Mouse (Mus musculus) embryonic facial prominence, embryonic 10.5 days (tissue): ENCODE data around the gene Scg3. TPM values are rescaled to one million over a fixed set of nuclear protein-coding genes. Genes with fewer than 3 reads are reported as not detected.
A peak's percentile ranks its signal among the peaks of the same experiment; 100 is the strongest.
"Not testable (repeated sequence)": the region's sequence is repeated elsewhere in the genome, so short reads cannot be mapped to it uniquely, and the experiment has no call there.

Source experiments
- DNase-seq: peaks from one replicate; pipeline ENCODE4 v3.0.0-alpha.2; 2017; ENCODE audit warnings: low spot score
- H3K27ac ChIP-seq: fragments of 300-500 bp; sonication (generic); replicated peaks from 2 replicates; pipeline ENCODE4 v1.5.1; 2016; ENCODE audit warnings: mild to moderate bottlenecking
- H3K27me3 ChIP-seq: fragments of 300-500 bp; sonication (generic); replicated peaks from 2 replicates; pipeline ENCODE4 v1.6.1; 2016; ENCODE audit warnings: low read depth, mild to moderate bottlenecking; ENCODE audit not compliant: poor library complexity, severe bottlenecking
- H3K36me3 ChIP-seq: fragments of 300-500 bp; sonication (generic); replicated peaks from 2 replicates; pipeline ENCODE4 v1.6.1; 2016; ENCODE audit warnings: mild to moderate bottlenecking, moderate library complexity
- H3K4me1 ChIP-seq: fragments of 300-500 bp; sonication (generic); 2 replicates; pipeline ENCODE4 v1.6.1; 2016
- H3K4me3 ChIP-seq: fragments of 300-500 bp; sonication (generic); 2 replicates; pipeline ENCODE4 v1.5.1; 2016; ENCODE audit warnings: mild to moderate bottlenecking, moderate library complexity
- H3K9me3 ChIP-seq: fragments of 300-500 bp; sonication (generic); 2 replicates; pipeline ENCODE4 v1.6.1; 2016; ENCODE audit warnings: mild to moderate bottlenecking
- WGBS: fragments of 180-500 bp; shearing (Covaris S2); methylation state at CpG from one replicate; pipeline ENCODE4 v1.1.7; 2016; 5-methylcytosine and 5-hydroxymethylcytosine counted together
- polyA plus RNA-seq: library from polyadenylated mRNA; unstranded; fragments of >200 nt; fragmentation: Nextera tagmentation; extraction: Ambion mirVana; gene quantifications from 2 replicates; pipeline ENCODE4 v1.2.1, GENCODE M21; 2016

The Scg3 gene
- polyA plus RNA-seq, 1 experiment from 2014 or later, result 10.0 TPM

DNA sequence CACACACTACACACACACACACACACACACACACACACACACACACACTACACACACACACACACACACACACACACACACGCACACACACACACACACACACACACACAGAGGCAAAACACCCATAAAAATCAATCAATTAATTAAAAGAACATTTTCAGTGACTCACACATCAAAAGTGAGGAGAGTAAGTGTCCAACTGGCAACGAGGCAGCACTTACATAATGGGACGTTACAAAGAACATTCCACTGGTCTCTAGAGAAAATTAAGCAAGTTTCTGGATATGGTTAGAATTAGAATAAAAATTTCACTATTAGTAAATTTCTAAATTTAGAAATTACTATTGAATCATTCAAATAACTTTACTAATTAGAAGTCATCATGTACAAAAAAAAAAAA lies 27.4 kb downstream of the Scg3 start:
- not testable (repeated sequence) for H3K27me3 ChIP-seq

DNA sequence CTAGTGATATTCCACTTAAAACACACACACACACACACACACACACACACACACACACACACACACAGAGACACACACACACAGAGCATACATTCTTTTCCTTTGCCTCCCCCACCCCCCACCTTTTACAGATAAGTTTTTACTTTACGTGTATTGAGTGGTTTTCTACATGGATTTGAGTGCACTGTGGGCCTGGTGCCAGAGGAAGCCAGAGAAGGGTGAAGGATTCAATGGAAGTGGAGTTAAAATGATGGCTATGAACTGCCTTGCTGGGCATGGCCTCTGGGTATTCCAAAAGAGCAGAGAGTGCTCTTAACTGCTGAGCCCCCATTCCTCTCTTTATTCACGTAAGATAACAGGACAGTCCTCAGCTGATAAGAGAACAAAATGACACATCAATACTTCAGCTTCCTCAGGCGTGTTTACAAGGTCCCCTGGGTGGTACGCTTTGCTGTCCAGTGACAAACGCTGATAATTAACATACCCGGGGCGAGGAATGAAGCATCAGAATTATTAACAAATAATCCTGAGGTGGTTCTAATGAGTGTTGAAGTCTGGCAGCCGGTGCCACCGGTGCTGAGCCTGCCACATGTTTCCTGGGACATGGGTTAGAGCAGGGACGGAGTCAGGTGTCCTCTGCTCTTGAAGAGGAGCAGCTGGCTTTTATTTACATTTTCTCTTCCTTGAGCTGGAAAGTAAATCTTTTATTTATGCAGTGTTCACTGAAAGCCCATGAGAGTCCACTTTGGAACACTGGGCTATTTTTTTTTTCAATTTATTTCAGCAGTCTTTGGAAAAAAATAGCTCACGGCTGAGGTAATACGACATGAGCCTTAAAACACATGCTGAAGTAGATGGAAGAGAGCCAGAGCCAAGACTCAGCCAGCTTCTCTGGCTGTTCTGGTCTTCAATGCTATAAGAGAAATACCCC lies 29.6 kb downstream of the Scg3 start:
- H3K27me3 ChIP-seq, result no peaks in the 10 kb centered on the region
- no peaks in the 10 kb centered on the region for H3K9me3 ChIP-seq
- DNase-seq, result no peak
- no peak overlapping the region for H3K27ac ChIP-seq
- H3K36me3 ChIP-seq, result no peaks in the 10 kb centered on the region
- H3K4me1 ChIP-seq, result peaks cover 7% of the 10 kb centered on the region; the same call in 1 of the 2 replicates
- no peak overlapping the region for H3K4me3 ChIP-seq
- WGBS, result 63% methylated on average over 12 of the region's 12 CpGs

More for the DNA sequence above, 27.4 kb downstream of the Scg3 start:
- H3K4me1 ChIP-seq, H3K4me3 ChIP-seq, DNase-seq, H3K36me3 ChIP-seq, H3K9me3 ChIP-seq, H3K27ac ChIP-seq: not testable (repeated sequence)
- 86% methylated on average over 3 of the region's 3 CpGs for WGBS

DNA sequence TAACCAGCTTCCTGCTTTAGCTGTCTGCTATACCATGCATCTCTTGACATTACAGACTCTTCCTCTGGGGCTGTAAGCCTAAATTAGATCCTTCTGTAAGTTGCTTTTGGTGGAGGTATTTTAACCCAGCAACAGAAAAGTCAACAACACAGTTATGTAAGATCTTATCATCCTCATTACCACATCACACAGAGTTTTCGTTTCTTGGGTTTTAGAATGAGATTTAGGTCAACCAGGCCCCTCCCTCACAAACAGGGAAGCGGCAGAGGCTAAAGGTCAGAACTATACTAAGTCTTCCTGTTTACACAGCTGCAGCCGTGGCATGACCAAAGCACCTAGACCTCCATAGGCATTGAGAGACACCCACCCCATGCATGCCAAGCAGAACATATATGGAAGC lies 38.5 kb downstream of the Scg3 start:
- 0 out of 2 replicates have a peak, but pooled peaks cover 2% of the 10 kb centered on the region for H3K9me3 ChIP-seq
- no peaks in the 10 kb centered on the region for H3K27me3 ChIP-seq
- H3K36me3 ChIP-seq, result peaks cover 17% of the 10 kb centered on the region; the same call in 1 of the 2 replicates
- 26% methylated on average over 3 of the region's 3 CpGs for WGBS
- H3K27ac ChIP-seq, result no peak overlapping the region
- H3K4me3 ChIP-seq, result no peak overlapping the region
- peak; percentile 37 for DNase-seq
- H3K4me1 ChIP-seq, result peaks cover 16% of the 10 kb centered on the region

DNA sequence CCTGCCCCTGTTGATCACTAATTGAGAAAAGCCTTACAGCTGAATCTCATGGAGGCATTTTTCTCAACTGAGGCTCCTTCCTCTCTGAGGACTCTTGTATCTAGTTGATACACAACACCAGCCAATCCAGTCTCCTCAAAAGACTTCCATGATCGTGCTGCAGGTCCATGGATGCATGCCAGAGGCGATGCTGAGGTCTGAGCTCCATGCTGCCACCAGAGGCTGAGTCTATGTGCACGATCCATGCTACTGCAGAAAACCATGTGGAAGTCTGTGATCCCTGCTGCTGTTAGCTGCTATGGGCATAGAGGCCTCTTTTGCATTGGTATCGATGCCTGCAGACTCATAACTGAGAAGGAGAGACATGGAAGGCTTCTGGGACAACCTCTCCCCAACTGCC lies 49.6 kb downstream of the Scg3 start:
- Histone ChIP-seq H3K4me3 (no peak overlapping the region), H3K27me3 (no peaks in the 10 kb centered on the region), H3K36me3 (no peaks in the 10 kb centered on the region; the same call in 1 of the 2 replicates), H3K9me3 (no peaks in the 10 kb centered on the region), H3K27ac (no peak overlapping the region), H3K4me1 (peaks cover 8% of the 10 kb centered on the region)
- DNase-seq, result no peak
- 90% methylated on average over 4 of the region's 4 CpGs for WGBS

DNA sequence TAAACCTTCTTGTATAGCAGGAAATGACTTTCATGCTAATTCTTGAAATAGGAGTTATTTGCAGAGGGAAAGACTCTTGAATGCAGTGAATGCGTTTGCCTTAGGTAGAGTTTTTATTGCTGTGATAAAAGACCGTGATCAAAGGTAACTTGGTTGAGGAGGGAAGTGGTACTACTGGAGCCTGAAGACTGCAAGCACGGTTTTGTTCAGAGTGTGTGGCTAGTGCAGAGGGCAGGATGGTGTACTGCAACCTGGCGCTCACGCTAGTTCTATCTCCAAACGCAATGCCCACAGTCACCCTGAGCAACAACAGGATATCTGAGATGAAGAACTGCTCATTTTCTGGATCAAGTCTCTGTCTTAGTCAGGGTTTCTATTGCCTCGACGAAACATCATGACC lies 50.3 kb downstream of the Scg3 start:
- Histone ChIP-seq H3K36me3 (no peaks in the 10 kb centered on the region; the same call in 1 of the 2 replicates), H3K27me3 (no peaks in the 10 kb centered on the region), H3K4me3 (no peak overlapping the region), H3K27ac (no peak overlapping the region), H3K9me3 (no peaks in the 10 kb centered on the region), H3K4me1 (peaks cover 8% of the 10 kb centered on the region)
- 90% methylated on average over 8 of the region's 8 CpGs for WGBS
- no peak for DNase-seq

DNA sequence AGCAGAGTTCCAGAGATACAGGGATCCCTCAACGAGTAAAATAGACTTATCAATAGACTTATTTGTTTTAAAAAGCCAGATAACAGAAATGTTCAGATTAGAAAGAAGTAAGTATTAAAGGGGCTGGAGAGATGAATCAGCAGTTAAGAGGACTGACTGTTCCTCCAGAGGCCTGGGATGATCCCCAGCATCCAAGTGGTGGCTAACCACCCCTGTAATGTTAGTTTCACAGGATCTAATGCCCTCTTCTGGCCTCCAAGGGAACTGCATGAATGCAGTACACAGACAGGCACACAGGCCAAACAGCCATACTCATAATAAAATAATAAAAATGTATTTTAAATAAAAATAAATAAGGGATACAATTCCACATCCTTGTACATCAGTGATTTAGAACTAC lies 51.0 kb downstream of the Scg3 start:
- 33% methylated on average over 1 of the region's 1 CpGs for WGBS
- peak; percentile 51 for DNase-seq

DNA sequence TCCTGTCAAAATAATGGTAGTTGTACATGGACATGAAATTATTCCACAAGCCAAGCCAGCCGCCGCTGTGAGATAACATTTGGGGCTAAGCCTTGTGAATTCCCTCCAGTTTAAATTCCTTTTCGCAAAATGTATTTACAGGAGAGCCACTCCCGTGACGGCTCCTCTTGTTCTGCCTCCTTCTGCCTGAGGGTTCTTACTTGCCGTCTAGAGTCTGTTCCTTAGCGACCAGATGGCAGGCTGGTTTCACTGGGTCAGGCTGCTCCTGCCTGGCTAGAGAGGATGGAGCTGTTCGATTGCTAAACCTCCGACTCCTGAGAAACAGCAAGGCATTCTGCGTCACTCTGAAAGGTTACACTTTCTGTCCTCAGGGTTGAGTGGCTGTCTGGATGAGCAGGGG lies 51.7 kb downstream of the Scg3 start:
- H3K27ac ChIP-seq, result peak overlapping the region; percentile 8; the same call in 1 of the 2 replicates
- H3K36me3 ChIP-seq, result no peaks in the 10 kb centered on the region
- peak; percentile 29 for DNase-seq
- H3K4me1 ChIP-seq, result peaks cover 8% of the 10 kb centered on the region
- WGBS, result 38% methylated on average over 10 of the region's 10 CpGs
- H3K27me3 ChIP-seq, result no peaks in the 10 kb centered on the region
- no peaks in the 10 kb centered on the region for H3K9me3 ChIP-seq
- no peak overlapping the region; the same call in 1 of the 2 replicates for H3K4me3 ChIP-seq

More for the DNA sequence above, 51.0 kb downstream of the Scg3 start:
- Histone ChIP-seq H3K36me3 (no peaks in the 10 kb centered on the region), H3K4me1 (peaks cover 8% of the 10 kb centered on the region), H3K4me3 (no peak overlapping the region), H3K27me3 (no peaks in the 10 kb centered on the region), H3K9me3 (no peaks in the 10 kb centered on the region), H3K27ac (no peak overlapping the region)

DNA sequence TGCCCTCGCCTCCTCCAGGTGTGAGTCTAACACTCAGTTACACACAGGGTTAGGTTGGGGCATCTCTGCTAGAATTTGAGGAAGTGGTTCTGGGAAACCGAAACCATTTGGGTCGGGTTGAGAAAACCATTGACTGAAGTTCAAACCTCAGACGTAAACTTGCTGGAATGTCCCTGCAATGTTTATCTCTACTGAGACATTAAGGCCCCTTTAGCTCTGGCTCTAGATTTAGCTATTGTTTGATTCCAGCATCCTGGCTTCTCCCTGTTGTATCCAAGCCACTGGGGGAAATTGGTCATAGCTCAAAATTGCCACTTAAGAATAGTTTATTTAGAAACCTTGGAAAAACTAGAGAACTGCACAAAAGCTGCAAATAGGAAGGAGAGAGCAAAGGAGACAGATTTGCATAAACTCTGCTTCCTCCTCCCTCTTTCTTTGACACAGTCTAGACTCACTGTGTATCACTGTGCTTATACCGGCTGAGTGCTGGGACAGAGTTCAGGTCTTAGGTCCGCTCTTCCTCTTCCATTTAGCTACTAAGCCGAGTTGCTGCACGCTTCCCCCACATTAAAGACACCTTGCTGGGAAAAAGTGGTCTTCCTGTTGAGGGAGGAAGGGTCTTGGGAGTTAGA lies 52.9 kb downstream of the Scg3 start:
- 84% methylated on average over 8 of the region's 8 CpGs for WGBS
- no peaks in the 10 kb centered on the region for H3K36me3 ChIP-seq

DNA sequence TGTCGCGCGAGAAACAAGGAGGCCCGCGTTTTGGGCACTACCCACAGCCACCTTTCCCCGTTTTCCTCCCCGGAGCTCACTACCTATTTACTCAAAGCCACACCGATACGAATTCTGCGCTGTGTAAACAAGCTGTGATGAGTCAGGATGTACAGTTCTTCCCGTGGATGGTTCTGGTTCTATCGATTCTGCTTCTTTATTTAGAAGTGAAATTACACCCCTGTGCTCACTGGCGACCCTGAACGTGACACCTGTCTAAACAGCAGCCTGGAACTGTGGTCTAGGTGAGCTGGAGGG lies 57.6 kb downstream of the Scg3 start:
- Histone ChIP-seq H3K9me3 (no peaks in the 10 kb centered on the region), H3K4me1 (peaks cover 18% of the 10 kb centered on the region), H3K4me3 (peak overlapping the region; percentile 89), H3K27ac (peak overlapping the region; percentile 95), H3K36me3 (no peaks in the 10 kb centered on the region), H3K27me3 (peaks cover 17% of the 10 kb centered on the region)
- no peak for DNase-seq
- 2% methylated on average over 14 of the region's 14 CpGs for WGBS

More for the DNA sequence above, 52.9 kb downstream of the Scg3 start:
- no peak for DNase-seq
- H3K27ac ChIP-seq, result no peak overlapping the region
- H3K4me1 ChIP-seq, result peaks cover 19% of the 10 kb centered on the region
- H3K4me3 ChIP-seq, result no peak overlapping the region
- no peaks in the 10 kb centered on the region for H3K9me3 ChIP-seq
- H3K27me3 ChIP-seq, result no peaks in the 10 kb centered on the region

DNA sequence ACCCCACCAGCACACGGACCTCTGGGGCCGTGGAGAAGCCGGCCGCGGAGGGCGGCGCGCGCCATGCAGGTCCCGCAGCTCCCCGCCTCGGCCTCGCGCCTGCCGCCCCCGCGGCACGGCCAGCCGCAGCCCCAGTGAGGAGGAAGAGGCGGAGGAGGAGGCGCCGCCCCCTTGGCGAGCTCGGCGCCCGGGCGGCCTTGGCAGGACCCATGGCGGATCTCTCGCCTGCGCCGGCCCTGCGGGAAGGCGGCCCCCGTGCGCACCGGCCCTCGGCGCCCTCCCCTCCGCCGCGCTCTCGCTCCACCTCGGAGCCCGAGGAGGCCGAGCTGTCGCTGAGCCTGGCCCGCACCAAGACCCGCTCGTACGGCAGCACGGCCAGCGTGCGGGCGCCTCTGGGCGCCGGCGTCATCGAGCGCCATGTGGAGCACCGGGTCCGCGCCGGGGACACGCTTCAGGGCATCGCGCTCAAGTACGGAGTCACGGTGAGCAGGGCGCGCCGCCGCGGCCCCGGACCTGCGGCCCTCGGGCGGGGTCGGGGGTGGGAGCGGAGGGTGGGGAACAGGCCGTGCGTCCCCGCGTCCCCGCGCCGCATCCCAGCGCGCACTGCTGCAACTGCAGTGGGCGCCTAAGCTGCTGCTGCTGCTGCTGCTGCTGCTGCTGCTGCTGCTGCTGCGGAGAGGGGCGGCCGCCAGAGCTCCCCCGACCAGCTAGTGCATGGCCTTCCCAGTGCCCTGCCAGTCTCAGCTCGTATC lies 58.1 kb downstream of the Scg3 start, which contains the start of gene Lysmd2:
Gene Lysmd2, plus strand, starts transcription at position 186 of the 752 bp plus-strand sequence.
- Histone ChIP-seq H3K4me3 (peak within 1 kb of the TSS; percentile 89), H3K36me3 (no peaks in the 10 kb centered on the region), H3K27ac (peak within 1 kb of the TSS; percentile 95), H3K9me3 (no peaks in the 10 kb centered on the region), H3K4me1 (peaks cover 18% of the 10 kb centered on the region), H3K27me3 (peaks cover 17% of the 10 kb centered on the region)
- WGBS, result under 1% methylated on average over 93 of the region's 94 CpGs
- peak; percentile 81 for DNase-seq

DNA sequence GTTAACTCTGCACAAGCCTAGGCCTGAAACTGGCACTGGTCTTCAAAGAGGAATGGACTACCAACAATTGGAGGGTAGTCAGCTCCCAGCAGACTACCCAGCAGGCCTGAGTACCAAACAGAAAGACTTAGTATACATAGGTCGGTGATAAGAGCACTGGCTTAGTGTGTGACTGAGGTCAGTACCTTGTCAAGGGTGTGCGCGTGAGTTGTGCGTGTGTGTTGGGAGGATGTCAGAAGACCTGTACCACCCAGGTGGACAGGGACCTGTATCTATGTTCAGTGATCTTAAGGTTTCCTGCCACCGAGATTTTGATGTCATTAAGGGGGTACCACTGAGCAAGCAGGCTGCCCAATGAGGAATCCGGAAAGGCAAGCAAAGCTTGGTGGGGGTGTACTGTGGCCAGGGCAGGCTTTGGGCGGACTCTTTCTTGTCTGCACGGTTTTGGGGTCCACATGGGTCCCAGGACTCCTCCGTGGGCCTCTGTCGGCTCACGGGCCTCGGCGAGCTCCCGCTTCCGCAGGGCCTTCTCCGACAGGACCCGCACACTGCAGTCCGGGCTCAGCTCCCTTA lies 58.8 kb downstream of the Scg3 start:
- no peaks in the 10 kb centered on the region for H3K9me3 ChIP-seq
- peak overlapping the region; percentile 95 for H3K27ac ChIP-seq
- peak overlapping the region; percentile 89 for H3K4me3 ChIP-seq
- no peak for DNase-seq
- peaks cover 17% of the 10 kb centered on the region for H3K27me3 ChIP-seq
- no peaks in the 10 kb centered on the region for H3K36me3 ChIP-seq
- WGBS, result 14% methylated on average over 18 of the region's 18 CpGs
- H3K4me1 ChIP-seq, result peaks cover 18% of the 10 kb centered on the region

DNA sequence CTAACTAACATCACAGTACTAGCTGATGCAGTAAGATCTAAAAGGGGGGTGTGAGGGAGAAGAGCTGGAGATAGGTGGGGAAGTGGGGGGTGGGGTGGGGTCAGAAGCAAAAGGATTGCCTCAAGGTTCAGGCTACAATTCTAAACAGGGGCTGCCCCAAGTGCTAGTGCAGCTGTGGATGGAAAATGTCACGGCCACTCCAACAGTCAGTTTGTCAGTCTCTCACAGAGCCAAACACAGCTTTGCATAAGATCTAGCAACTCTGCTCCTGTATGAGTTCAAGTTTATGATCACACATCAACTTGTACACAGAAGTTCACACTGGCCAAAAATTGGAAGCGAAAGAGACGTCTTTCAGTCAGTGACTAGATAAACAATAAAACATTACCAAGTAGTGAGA lies 62.4 kb downstream of the Scg3 start:
- peaks cover 12% of the 10 kb centered on the region for H3K4me1 ChIP-seq
- H3K4me3 ChIP-seq, result no peak overlapping the region
- peaks cover 17% of the 10 kb centered on the region for H3K27me3 ChIP-seq
- H3K36me3 ChIP-seq, result no peaks in the 10 kb centered on the region
- H3K27ac ChIP-seq, result no peak overlapping the region
- 91% methylated on average over 3 of the region's 3 CpGs for WGBS
- no peak for DNase-seq
- H3K9me3 ChIP-seq, result no peaks in the 10 kb centered on the region
